Comparison of ENCODE assay signal across 16 mouse cellular contexts in genomic region chr15:49555793-49556192, GRCm38 (mm10).
DNase-seq lines count a peak whose midpoint lies in the region; ATAC-seq and TF ChIP-seq lines count a peak whose summit lies in the region.
"Had no signal": no experiment of that assay in that cellular context is flagged by ENCODE, and none has a peak within 500 bp of the region (broad histone marks: within the 10 kb centered on the region; RNA-seq: fewer than 3 reads in every experiment).

No protein-coding gene starts in this region.

- DNase-seq in gastrocnemius, adult 2 months: no peak
- no peak for DNase-seq in gastrocnemius, postnatal 14 days
- DNase-seq in lung, embryonic 14.5 days: peak; percentile 28
- DNase-seq in lung, postnatal 4 days: no peak
- DNase-seq in MEL-GATA-1-ER (ENCODE audit: extremely low read depth, low read depth): peak; percentile 22
- no peak for DNase-seq in ovary, postnatal 10 days (ENCODE audit: low spot score)
- DNase-seq in spleen, postnatal 14 days (ENCODE audit: low spot score in 2 of 2): no peak
- DNase-seq: adrenal gland, postnatal 25 days; cerebellum, postnatal 14 days; lung, postnatal 14 days; midbrain, embryonic 14.5 days had no signal

- H3K4me1 ChIP-seq in lung, embryonic 14.5 days (ENCODE audit: insufficient read depth): no peaks in the 10 kb centered on the region
- H3K4me1 ChIP-seq: embryonic facial prominence, embryonic 15.5 days; forebrain, embryonic 12.5 days; heart, embryonic 12.5 days; limb, embryonic 15.5 days had no signal

- TF ChIP-seq CTCF in gastrocnemius, adult 2 months (IDR thresholded peaks at IDR 0.05): peak; percentile 21; the same call in 1 of the 2 replicates
- peak; percentile 38 for TF ChIP-seq CTCF in lung, embryonic 14.5 days (IDR thresholded peaks at IDR 0.05; ENCODE audit: low read depth)

- no peak overlapping the region for H3K27ac ChIP-seq in gastrocnemius, adult 2 months
- H3K27ac ChIP-seq in lung, embryonic 14.5 days (ENCODE audit: low read depth): no peak overlapping the region
- H3K27ac ChIP-seq: embryonic facial prominence, embryonic 15.5 days; forebrain, embryonic 12.5 days; limb, embryonic 15.5 days had no signal

- ATAC-seq in lung, embryonic 14.5 days (ENCODE audit: insufficient read depth): no peak
- peak; percentile 76 for ATAC-seq in megakaryocyte progenitor cell, adult 5-6 weeks (replicated peaks; ENCODE audit: poor library complexity)

- H3K4me2 ChIP-seq in lung, embryonic 14.5 days: no peak overlapping the region
- H3K4me2 ChIP-seq: embryonic facial prominence, embryonic 15.5 days; forebrain, embryonic 12.5 days; heart, embryonic 12.5 days; limb, embryonic 15.5 days had no signal

- H3K4me3 ChIP-seq in gastrocnemius, adult 2 months: no peak overlapping the region
- H3K4me3 ChIP-seq in lung, embryonic 14.5 days (ENCODE audit: low read depth, low read length): no peak overlapping the region
- H3K4me3 ChIP-seq: embryonic facial prominence, embryonic 15.5 days; forebrain, embryonic 12.5 days; heart, embryonic 12.5 days; limb, embryonic 15.5 days had no signal

- H3K27me3 ChIP-seq in lung, embryonic 14.5 days (ENCODE audit: insufficient read depth, low read length): no peaks in the 10 kb centered on the region
- H3K27me3 ChIP-seq: embryonic facial prominence, embryonic 15.5 days; forebrain, embryonic 12.5 days; heart, embryonic 12.5 days; limb, embryonic 15.5 days had no signal

- H3K36me3 ChIP-seq in lung, embryonic 14.5 days (ENCODE audit: insufficient read depth): no peaks in the 10 kb centered on the region
- H3K36me3 ChIP-seq: embryonic facial prominence, embryonic 15.5 days; forebrain, embryonic 12.5 days; heart, embryonic 12.5 days; limb, embryonic 15.5 days had no signal

- no peaks in the 10 kb centered on the region for H3K9me3 ChIP-seq in lung, embryonic 14.5 days (ENCODE audit: low read depth, low read length)
- H3K9me3 ChIP-seq: embryonic facial prominence, embryonic 15.5 days; forebrain, embryonic 12.5 days; heart, embryonic 12.5 days; limb, embryonic 15.5 days had no signal

- WGBS in lung, embryonic 14.5 days: 30% methylated on average over 2 of the region's 2 CpGs

- H3K9ac ChIP-seq in lung, embryonic 14.5 days: no peak overlapping the region
- H3K9ac ChIP-seq: embryonic facial prominence, embryonic 15.5 days; forebrain, embryonic 12.5 days; heart, embryonic 12.5 days; limb, embryonic 15.5 days had no signal

- intact Hi-C loops in gastrocnemius, adult 2 months (cut with DNase I): no loop called here
- intact Hi-C loops in gastrocnemius, postnatal 14 days (cut with DNase I; ENCODE audit: low total_unique reads): no loop called here

Comparison
In these comparisons a context has a peak if more than half of its experiments do, and no peak if none do; other contexts are left out.
1. DNase-seq: peak in lung, embryonic 14.5 days (single experiment) and MEL-GATA-1-ER (single experiment); none in gastrocnemius, adult 2 months (single experiment), gastrocnemius, postnatal 14 days (single experiment), lung, postnatal 4 days (0 of 2), ovary, postnatal 10 days (single experiment) and spleen, postnatal 14 days (0 of 2).